Mouse (Mus musculus) hindbrain, embryonic 16.5 days (tissue): Measurements from ENCODE around the gene Efna1. TPM values are rescaled to one million over a fixed set of nuclear protein-coding genes. Genes with fewer than 3 reads are reported as not detected.

Source experiments
- ATAC-seq: fragments of 200-750 bp; cut with Nextera tagmentation; 2 replicates; pipeline ENCODE4 v1.8.0; 2017; ENCODE audit warnings: moderate TSS enrichment, moderate library complexity
- H3K27ac ChIP-seq: fragments of 300-500 bp; sonication (generic); 2 replicates; pipeline ENCODE4 v1.5.1; 2014; ENCODE audit warnings: low read depth, mild to moderate bottlenecking, control low read depth, low read length, moderate library complexity
- H3K27me3 ChIP-seq: fragments of 300-500 bp; sonication (generic); replicated peaks from 2 replicates; pipeline ENCODE4 v1.6.1; 2014; ENCODE audit warnings: low read length; ENCODE audit not compliant: control insufficient read depth, insufficient read depth
- H3K36me3 ChIP-seq: fragments of 300-500 bp; sonication (generic); 2 replicates; pipeline ENCODE4 v1.6.1; 2014; ENCODE audit warnings: mild to moderate bottlenecking, low read length, moderate library complexity, mixed read lengths; ENCODE audit not compliant: control insufficient read depth, insufficient read depth
- H3K4me1 ChIP-seq: fragments of 300-500 bp; sonication (generic); 2 replicates; pipeline ENCODE4 v1.6.1; 2014; ENCODE audit warnings: low read depth, low read length; ENCODE audit not compliant: control insufficient read depth, insufficient read depth
- H3K4me2 ChIP-seq: fragments of 300-500 bp; sonication (generic); 2 replicates; pipeline ENCODE4 v1.6.1; 2014; ENCODE audit warnings: mild to moderate bottlenecking, low read length, control low read depth, moderate library complexity
- H3K4me3 ChIP-seq: fragments of 300-500 bp; sonication (generic); 2 replicates; pipeline ENCODE4 v1.5.1; 2014; ENCODE audit warnings: mild to moderate bottlenecking, low read length, control low read depth, moderate library complexity
- H3K9ac ChIP-seq: fragments of 300-500 bp; sonication (generic); 2 replicates; pipeline ENCODE4 v1.6.1; 2014; ENCODE audit warnings: low read depth, mild to moderate bottlenecking, control low read depth, low read length, moderate library complexity
- H3K9me3 ChIP-seq: fragments of 300-500 bp; sonication (generic); 2 replicates; pipeline ENCODE4 v1.6.1; 2014; ENCODE audit warnings: mild to moderate bottlenecking, low read length, moderate library complexity; ENCODE audit not compliant: control insufficient read depth
- WGBS: fragments of 180-500 bp; shearing (Covaris S2); extraction: QIAGEN DNeasy Blood & Tissue Kit; methylation state at CpG from one replicate; pipeline ENCODE4 v1.1.7; 2014; 5-methylcytosine and 5-hydroxymethylcytosine counted together
- polyA plus RNA-seq: library from polyadenylated mRNA; unstranded; fragments of >200 nt; fragmentation: Nextera tagmentation; extraction: Ambion mirVana; gene quantifications from 2 replicates; pipeline ENCODE4 v1.2.1, GENCODE M21; 2015

Gene Efna1
- polyA plus RNA-seq, 1 experiment from 2014 or later = 8.4 TPM

GRCm38 (mm10) chr3:89259076-89259475 lies 21.9 kb downstream of the Efna1 start, which contains the start of gene Dpm3:
Gene Dpm3, plus strand, starts transcription at chr3:89259358.
- WGBS = 54% methylated on average over 7 of the region's 7 CpGs

GRCm38 (mm10) chr3:89256177-89256576 lies 24.8 kb downstream of the Efna1 start:
- ATAC-seq = no peak
- Histone ChIP-seq H3K4me3 (no peak overlapping the region), H3K36me3 (no peaks in the 10 kb centered on the region), H3K9ac (no peak overlapping the region), H3K9me3 (no peaks in the 10 kb centered on the region), H3K4me2 (no peak overlapping the region), H3K4me1 (peaks cover 5% of the 10 kb centered on the region), H3K27ac (no peak overlapping the region), H3K27me3 (no peaks in the 10 kb centered on the region)
- 77% methylated on average over 5 of the region's 5 CpGs for WGBS

More at GRCm38 (mm10) chr3:89259076-89259475, 21.9 kb downstream of the Efna1 start, which contains the start of gene Dpm3:
- Histone ChIP-seq H3K27ac (no peak within 1 kb of the TSS), H3K4me2 (no peak within 1 kb of the TSS), H3K4me3 (no peak within 1 kb of the TSS), H3K9ac (no peak within 1 kb of the TSS), H3K36me3 (no peaks in the 10 kb centered on the region), H3K4me1 (no peaks in the 10 kb centered on the region), H3K27me3 (no peaks in the 10 kb centered on the region), H3K9me3 (no peaks in the 10 kb centered on the region)
- no peak for ATAC-seq

DNA sequence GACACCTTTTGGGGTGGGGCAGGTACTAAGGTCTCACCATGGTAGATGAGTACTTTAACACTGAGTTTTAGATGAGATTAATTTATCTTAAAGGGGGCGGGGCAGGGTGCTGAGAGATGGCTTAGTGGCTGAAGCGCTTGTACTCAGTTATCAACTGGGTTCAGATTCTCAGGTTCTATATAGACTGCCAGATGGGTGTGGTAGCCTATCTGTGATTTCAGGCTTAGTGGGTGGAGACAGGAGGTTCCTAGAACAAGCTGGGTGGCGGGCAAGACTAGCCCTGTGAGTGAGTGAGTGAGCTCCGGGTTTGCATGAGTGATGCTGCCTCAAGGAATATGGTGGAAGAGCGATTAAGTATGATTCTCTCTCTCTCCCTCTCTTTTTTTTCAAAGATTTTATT lies 25.9 kb downstream of the Efna1 start:
- Histone ChIP-seq H3K4me2 (no peak overlapping the region), H3K4me1 (peaks cover 8% of the 10 kb centered on the region), H3K36me3 (no peaks in the 10 kb centered on the region), H3K9ac (no peak overlapping the region), H3K27ac (no peak overlapping the region), H3K9me3 (no peaks in the 10 kb centered on the region), H3K27me3 (no peaks in the 10 kb centered on the region), H3K4me3 (no peak overlapping the region)
- no peak for ATAC-seq
- 95% methylated on average over 5 of the region's 5 CpGs for WGBS

- Histone ChIP-seq H3K4me1 (peaks cover 16% of the 10 kb centered on the region), H3K36me3 (no peaks in the 10 kb centered on the region), H3K9ac (peak overlapping the region; percentile 1; the same call in 1 of the 2 replicates), H3K4me2 (peak overlapping the region; percentile 29), H3K27me3 (no peaks in the 10 kb centered on the region), H3K4me3 (0 out of 2 replicates have a peak overlapping the region, but pooled peaks have one; percentile 2), H3K27ac (0 out of 2 replicates have a peak overlapping the region, but pooled peaks have one; percentile 15), H3K9me3 (no peaks in the 10 kb centered on the region)
- WGBS = 7% methylated on average over 17 of the region's 17 CpGs
- ATAC-seq = 0 out of 2 replicates have a peak, but pooled peaks have one; percentile 8
Measured at GRCm38 (mm10) chr3:89251365-89251895, 29.5 kb downstream of the Efna1 start.

- WGBS = 26% methylated on average over 7 of the region's 7 CpGs
- ATAC-seq = no peak
- H3K36me3 ChIP-seq = no peaks in the 10 kb centered on the region
- H3K4me2 ChIP-seq = no peak overlapping the region
- no peaks in the 10 kb centered on the region for H3K27me3 ChIP-seq
- peaks cover 18% of the 10 kb centered on the region for H3K4me1 ChIP-seq
- no peak overlapping the region for H3K4me3 ChIP-seq
- no peaks in the 10 kb centered on the region for H3K9me3 ChIP-seq
- H3K9ac ChIP-seq = no peak overlapping the region
- no peak overlapping the region for H3K27ac ChIP-seq
Measured at GRCm38 (mm10) chr3:89250435-89251040, 30.4 kb downstream of the Efna1 start.

GRCm38 (mm10) chr3:89247466-89247865 lies 33.5 kb downstream of the Efna1 start:
- Histone ChIP-seq H3K4me1 (peaks cover 33% of the 10 kb centered on the region), H3K9me3 (no peaks in the 10 kb centered on the region), H3K9ac (no peak overlapping the region), H3K27me3 (no peaks in the 10 kb centered on the region), H3K36me3 (peaks cover under 1% of the 10 kb centered on the region; the same call in 1 of the 2 replicates), H3K4me2 (peak overlapping the region; percentile 92), H3K27ac (no peak overlapping the region), H3K4me3 (peak overlapping the region; percentile 74; the same call in 1 of the 2 replicates)
- 86% methylated on average over 4 of the region's 4 CpGs for WGBS
- ATAC-seq = no peak

- H3K27ac ChIP-seq = peak within 1 kb of the TSS; percentile 95
- peak; percentile 70 for ATAC-seq
- peak within 1 kb of the TSS; percentile 92 for H3K4me2 ChIP-seq
- no peaks in the 10 kb centered on the region for H3K9me3 ChIP-seq
- 0% methylated on average over 40 of the region's 42 CpGs for WGBS
- peak within 1 kb of the TSS; percentile 74 for H3K4me3 ChIP-seq
- H3K27me3 ChIP-seq = no peaks in the 10 kb centered on the region
- peaks cover 10% of the 10 kb centered on the region for H3K36me3 ChIP-seq
- H3K4me1 ChIP-seq = peaks cover 35% of the 10 kb centered on the region
- H3K9ac ChIP-seq = peak within 1 kb of the TSS; percentile 79
Measured at GRCm38 (mm10) chr3:89246261-89247100, 34.5 kb downstream of the Efna1 start, which contains the start of gene Trim46. Gene Trim46, minus strand, starts transcription at chr3:89246309.

GRCm38 (mm10) chr3:89245688-89246171 lies 35.2 kb downstream of the Efna1 start, which contains the start of gene Krtcap2:
Gene Krtcap2, plus strand, starts transcription at chr3:89245966.
- Histone ChIP-seq H3K4me3 (peak within 1 kb of the TSS; percentile 74), H3K27ac (peak within 1 kb of the TSS; percentile 95), H3K9ac (peak within 1 kb of the TSS; percentile 79), H3K36me3 (peaks cover 14% of the 10 kb centered on the region), H3K4me2 (peak within 1 kb of the TSS; percentile 92), H3K9me3 (no peaks in the 10 kb centered on the region), H3K27me3 (no peaks in the 10 kb centered on the region), H3K4me1 (peaks cover 31% of the 10 kb centered on the region)
- ATAC-seq = peak; percentile 71
- whole genome bisulfite sequencing = 3% methylated on average over 20 of the region's 20 CpGs
